Mouse (Mus musculus): ENCODE measurements at regions not wholly inside any gene's neighbourhood (a gene's known extent, or its start where the extent isn't known, plus 50 kb on each side); places are given as distances from the start of the nearest gene placed in this dataset.

- TF ChIP-seq EP300 (IDR thresholded peaks at IDR 0.05; ENCODE audit: low read depth): no peak
- no peak for TF ChIP-seq CTCF (IDR thresholded peaks at IDR 0.05; ENCODE audit: low read depth)
Observed at GRCm38 (mm10) chr11:38779585-38779984, 1543.8 kb upstream of the Tenm2 start.

Measured in liver, postnatal 0 days (tissue).